Mouse (Mus musculus): ENCODE data around the gene Sarm1.

Sarm1 gene

DNA sequence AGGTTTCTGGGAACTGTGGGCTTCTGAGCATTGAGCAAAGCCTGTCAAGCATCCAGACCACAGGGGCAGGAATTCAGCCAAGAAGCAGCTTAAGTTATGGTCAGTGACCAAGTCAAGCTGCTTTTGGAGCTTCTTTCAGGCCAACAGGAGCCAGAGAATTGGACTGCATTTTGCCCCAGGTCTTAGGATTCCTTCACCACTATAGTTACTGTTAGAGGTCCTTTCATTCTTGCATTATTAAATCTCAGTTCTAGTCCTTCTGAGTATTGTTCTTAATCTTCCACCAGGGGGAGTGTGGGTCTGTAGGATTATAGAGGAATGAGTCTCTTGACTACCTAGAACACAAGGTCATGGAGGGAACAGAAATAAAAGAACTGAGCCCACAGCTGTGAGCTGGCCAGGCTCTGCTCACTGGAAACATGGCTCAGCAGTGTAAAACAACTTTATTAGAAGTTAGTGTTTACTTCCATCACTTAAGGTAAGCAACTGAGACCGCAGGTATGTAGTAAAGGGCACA is 25.0 kb upstream of the Sarm1 start:
- CTCF ChIA-PET, result interaction anchor here in 3 of 4 experiments (0.6 to 2.5 kb wide), 3 partner anchors 13 to 1210 kb away, joined by 3 to 8 read pairs (median 7); partner anchors contain the start of genes Ift20 (in 1 of the 3) and Tnfaip1 (in 1 of the 3)
- POLR2A ChIA-PET, result interaction anchor here in 2 of 4 experiments (1.1 to 9.4 kb wide), 13 partner anchors 8 to 57 kb away, joined by 3 to 107 read pairs (median 4); partner anchors contain the start of genes Ift20 (in 2 of the 2), Poldip2 (in 2 of the 2), Tmem199 (in 2 of the 2) and Tnfaip1 (in 2 of the 2)

DNA sequence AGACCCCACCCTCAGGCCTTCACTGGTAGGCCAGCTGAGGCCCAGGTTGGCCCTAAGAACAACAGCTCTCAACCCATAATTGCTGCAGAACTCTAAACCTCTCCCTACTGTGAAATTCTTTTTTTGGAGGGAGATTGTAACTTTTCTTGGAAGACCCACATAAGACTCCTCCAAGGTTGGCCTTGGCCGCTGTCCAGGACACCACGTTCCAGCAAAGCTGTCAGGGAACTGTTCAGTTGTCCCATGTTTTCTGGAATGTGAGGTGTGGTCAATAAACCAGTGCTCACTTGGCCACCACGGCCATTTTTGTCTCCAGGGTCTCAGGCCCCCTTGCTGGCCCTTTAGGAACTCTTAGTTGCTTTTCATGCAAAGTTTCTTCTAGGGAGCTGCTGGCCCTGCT is 24.3 kb upstream of the Sarm1 start:
- POLR2A ChIA-PET, result interaction anchor here in 3 of 4 experiments (0.8 to 9.4 kb wide), 15 partner anchors 9 to 56 kb away, joined by 3 to 107 read pairs (median 5); partner anchors contain the start of genes Ift20 (in 3 of the 3), Tnfaip1 (in 3 of the 3), Poldip2 (in 2 of the 3) and Tmem199 (in 2 of the 3)
- CTCF ChIA-PET, result interaction anchor here in 3 of 4 experiments (0.6 to 2.5 kb wide), 3 partner anchors 14 to 1210 kb away, joined by 4 to 8 read pairs (median 7); partner anchors contain the start of genes Ift20 (in 1 of the 3) and Tnfaip1 (in 1 of the 3)

DNA sequence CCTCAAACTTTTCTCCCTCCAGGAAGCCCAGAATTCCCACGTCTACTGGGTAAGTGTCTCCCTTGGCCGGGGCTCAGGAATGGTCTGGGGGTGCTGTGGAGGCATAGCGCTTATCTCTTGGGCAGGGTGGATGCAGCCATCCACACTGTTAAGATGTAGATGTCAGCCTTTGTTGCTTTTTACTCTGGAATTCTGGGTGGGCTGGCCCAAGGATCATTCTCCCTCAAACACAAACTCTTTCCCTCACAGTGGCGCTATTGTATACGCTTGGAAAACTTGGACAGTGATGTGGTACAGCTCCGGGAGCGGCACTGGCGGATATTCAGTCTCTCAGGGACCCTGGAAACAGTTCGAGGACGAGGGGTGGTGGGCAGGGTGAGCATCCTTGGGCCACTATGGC is 21.4 kb upstream of the Sarm1 start:
- ChIA-PET POLR2A (interaction anchor here in 3 of 4 experiments (0.7 to 4.5 kb wide), 9 partner anchors 7 to 158 kb away, joined by 3 to 38 read pairs (median 7); partner anchors contain the start of genes Ift20 (in 2 of the 3), Tnfaip1 (in 2 of the 3), Sarm1 (in 1 of the 3) and Slc46a1 (in 1 of the 3)), CTCF (interaction anchor here in 2 of 4 experiments (0.5 to 1.9 kb wide), 3 partner anchors 17 to 406 kb away, joined by 3 to 6 read pairs (median 5); partner anchors contain the start of genes Ift20 (in 1 of the 2) and Tnfaip1 (in 1 of the 2))

DNA sequence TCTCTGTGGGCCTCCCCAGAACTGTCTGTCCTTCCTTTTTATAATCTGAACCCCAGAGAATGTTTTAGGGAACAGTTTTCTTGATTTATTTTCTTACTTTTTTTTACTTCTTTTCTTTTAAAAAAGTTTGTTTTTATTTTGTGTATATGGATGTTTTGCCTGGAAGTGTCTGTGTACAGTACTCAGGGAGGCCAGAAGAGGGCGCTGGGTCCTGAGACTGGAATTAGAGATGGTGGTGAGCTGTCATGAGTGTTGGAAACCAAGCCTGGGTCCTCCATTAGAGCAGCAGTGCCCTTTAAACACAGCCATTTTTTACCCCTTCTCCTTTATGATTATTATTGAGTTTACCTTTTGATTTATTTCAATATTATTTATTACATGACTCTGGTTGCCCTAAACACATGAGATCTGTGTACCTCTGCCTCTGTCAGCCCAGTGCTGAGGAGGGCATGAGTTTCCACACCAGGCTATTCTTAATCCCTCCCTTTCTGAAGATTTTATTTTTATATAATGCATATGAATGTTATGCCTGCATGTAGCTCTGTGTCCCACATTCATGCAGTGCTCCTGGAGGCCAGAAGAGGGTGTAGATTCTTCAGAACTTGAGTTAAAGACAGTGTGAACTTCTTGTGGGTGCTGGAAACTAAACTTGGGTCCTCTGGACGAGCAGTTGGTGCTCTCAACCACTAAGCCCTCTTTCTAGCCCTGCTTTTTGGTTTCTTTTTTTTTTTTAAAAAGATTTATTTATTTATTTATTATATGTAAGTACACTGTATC is 18.2 kb upstream of the Sarm1 start:
- CTCF ChIA-PET, result interaction anchor here (0.6 to 1.9 kb wide), 28 partner anchors 9 to 450 kb away, joined by 3 to 12 read pairs (median 4); partner anchors contain the start of genes Vtn (in 2 of the 4), Ift20 (in 1 of the 4), Sarm1 (in 1 of the 4) and Slc46a1 (in 1 of the 4)
- POLR2A ChIA-PET, result interaction anchor here (0.7 to 4.5 kb wide), 15 partner anchors 9 to 774 kb away, joined by 3 to 38 read pairs (median 3); partner anchors contain the start of genes Ift20 (in 2 of the 4), Tnfaip1 (in 2 of the 4), Nlk (in 1 of the 4) and Sarm1 (in 1 of the 4)

DNA sequence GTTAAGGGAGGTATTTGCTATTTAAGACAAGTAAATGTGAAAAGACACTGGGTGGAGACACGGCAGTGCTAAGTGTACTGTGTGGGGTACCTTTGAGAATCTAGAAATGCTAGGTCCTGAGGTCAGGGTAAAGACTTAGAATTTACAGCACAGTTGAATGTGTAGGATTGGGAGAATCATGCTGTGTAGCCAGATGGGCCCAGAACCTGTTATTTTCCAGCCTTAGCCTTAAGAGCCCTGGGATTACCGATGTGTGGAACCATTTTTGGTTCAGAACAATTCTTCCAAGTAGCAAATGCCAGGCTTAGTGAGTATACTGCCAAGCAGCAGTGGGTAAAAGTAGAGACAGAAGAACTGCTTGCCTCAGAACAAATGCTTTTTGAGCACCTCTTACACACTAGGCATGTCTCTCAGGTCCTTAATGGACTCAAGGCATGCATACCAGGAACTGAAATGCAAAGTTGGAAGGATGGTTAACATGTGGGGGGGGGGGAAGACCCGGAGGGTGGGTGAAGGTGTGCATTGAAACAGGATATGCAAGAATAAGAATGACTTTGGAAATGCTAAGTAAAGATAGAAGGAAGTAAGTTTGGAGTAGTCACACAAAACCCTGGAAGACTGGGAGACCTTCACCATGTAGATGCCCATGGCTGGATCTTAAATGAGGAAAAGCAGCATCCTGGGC is 15.7 kb upstream of the Sarm1 start:
- ChIA-PET POLR2A (interaction anchor here in 3 of 4 experiments (0.7 to 1.8 kb wide), 18 partner anchors 8 to 58 kb away, joined by 3 to 76 read pairs (median 7); partner anchors contain the start of genes Sarm1 (in 3 of the 3), Ift20 (in 2 of the 3), Tnfaip1 (in 2 of the 3) and Slc46a1 (in 1 of the 3)), CTCF (interaction anchor here in 2 of 4 experiments (0.7 to 1.1 kb wide), 2 partner anchors 32 to 58 kb away, joined by 3 read pairs; no protein-coding TSS in a partner anchor)

DNA sequence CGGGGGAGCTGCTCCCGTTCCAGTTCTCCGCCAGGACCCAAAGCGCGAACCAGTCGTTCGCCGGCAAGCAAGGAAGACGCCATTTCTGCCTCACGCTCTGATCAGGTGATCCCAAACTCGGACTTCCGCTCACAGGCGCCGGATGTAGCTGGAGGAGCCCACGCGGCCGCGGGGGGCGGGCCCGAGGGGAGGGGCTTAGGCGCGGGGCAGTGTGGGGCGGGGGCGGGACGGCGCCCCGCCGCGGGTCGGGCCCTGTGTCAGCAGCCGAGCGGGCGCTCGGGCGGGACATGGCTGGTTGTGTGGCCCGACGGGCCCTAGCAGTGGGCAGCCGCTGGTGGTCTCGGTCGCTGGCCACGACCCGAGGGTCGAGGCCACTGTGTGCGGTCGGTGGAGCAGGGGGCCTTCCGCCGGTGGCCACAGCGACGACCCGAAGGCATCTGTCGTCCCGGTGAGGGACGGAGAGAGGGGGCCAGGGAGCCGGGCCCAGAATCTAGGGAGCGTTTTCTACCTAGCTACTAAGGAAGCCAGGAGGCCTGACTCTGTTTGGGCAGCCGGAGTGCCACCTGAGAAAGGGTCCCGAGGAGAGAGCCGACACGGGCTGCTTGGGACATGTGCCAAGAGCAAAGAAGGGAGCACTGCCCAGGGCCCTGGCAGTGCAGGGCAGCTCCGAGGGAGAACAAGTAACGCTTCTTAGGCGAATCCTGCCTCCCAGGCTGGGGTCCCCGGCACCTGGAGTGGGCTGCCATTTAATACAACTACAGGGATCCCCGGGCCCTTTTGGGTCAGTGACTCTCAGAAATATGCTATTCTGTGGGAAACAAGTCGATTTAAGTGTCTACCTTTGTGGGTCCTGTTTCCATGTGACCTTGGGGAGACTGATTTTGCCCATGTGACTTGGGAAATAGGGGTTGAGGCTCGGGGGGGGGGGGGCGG is 14.7 kb upstream of the Sarm1 start, which contains the start of the genes Tmem199 and Poldip2:
TSS of gene Tmem199 (minus strand) at position 148 of the 933 bp plus-strand sequence.
TSS of gene Poldip2 (plus strand) at position 169 of the 933 bp plus-strand sequence.
- CTCF ChIA-PET, result interaction anchor here in 3 of 4 experiments (0.6 to 1.4 kb wide), 7 partner anchors 50 to 440 kb away, joined by 3 to 6 read pairs (median 3); no protein-coding TSS in a partner anchor
- POLR2A ChIA-PET, result interaction anchor here (0.5 to 1.7 kb wide), 79 partner anchors 9 to 1462 kb away, joined by 3 to 76 read pairs (median 5); partner anchors contain the start of genes Ift20 (in 3 of the 4), Sarm1 (in 3 of the 4), Tmem97 (in 3 of the 4) and Tnfaip1 (in 3 of the 4)

DNA sequence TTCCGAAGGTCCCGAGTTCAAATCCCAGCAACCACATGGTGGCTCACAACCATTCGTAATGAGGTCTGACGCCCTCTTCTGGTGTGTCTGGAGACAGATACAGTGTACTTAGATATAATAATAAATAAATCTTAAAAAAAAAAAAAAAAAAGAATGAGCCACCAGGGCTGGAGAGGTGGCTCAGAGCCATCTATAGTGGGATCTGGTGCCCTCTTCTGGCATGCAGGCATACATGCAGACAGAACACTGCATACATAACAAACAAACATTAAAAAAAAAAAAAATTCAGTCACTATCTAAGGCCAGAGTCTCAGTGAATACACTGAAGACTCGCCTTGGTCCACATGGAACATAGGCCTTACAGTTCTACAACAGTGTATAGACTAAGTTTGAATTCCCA is 11.6 kb upstream of the Sarm1 start:
- POLR2A ChIA-PET, result interaction anchor here in 3 of 4 experiments (0.6 to 3.6 kb wide), 6 partner anchors 11 to 143 kb away, joined by 3 to 19 read pairs (median 5); partner anchors contain the start of genes Ift20 (in 1 of the 3), Sarm1 (in 1 of the 3), Tnfaip1 (in 1 of the 3) and Vtn (in 1 of the 3)
- CTCF ChIA-PET, result interaction anchor here in 2 of 4 experiments (1.6 to 1.9 kb wide), 2 partner anchors 12 to 53 kb away, joined by 5 to 7 read pairs; partner anchors contain the start of gene Sarm1 (in 1 of the 2)

DNA sequence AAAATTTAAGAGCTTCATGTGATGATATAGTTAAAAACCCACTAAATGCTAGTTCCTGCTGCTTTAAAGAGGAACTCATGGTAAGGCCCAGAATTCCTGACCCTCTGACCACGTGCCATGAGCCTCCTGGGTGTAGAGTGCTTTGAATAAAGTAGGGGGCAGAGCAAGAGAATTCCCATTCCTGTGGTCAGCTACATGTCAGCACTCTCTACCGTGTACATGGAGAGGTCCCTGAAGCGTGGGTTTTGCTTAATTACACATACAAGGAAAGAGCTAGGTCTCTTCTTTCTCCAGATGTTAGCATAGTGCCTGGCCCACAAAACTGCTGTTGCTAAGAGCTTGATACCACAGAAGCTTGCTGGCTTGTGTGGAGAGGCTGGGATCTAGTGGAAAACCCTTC is 7.9 kb upstream of the Sarm1 start:
- ChIA-PET POLR2A (interaction anchor here in 3 of 4 experiments (0.6 to 1.3 kb wide), 9 partner anchors 14 to 49 kb away, joined by 3 to 7 read pairs (median 3); partner anchors contain the start of genes Ift20 (in 2 of the 3), Tnfaip1 (in 2 of the 3) and Slc46a1 (in 1 of the 3)), CTCF (interaction anchor here in 2 of 4 experiments (0.7 to 1.1 kb wide), 3 partner anchors 17 to 145 kb away, joined by 3 to 4 read pairs (median 4); no protein-coding TSS in a partner anchor)

DNA sequence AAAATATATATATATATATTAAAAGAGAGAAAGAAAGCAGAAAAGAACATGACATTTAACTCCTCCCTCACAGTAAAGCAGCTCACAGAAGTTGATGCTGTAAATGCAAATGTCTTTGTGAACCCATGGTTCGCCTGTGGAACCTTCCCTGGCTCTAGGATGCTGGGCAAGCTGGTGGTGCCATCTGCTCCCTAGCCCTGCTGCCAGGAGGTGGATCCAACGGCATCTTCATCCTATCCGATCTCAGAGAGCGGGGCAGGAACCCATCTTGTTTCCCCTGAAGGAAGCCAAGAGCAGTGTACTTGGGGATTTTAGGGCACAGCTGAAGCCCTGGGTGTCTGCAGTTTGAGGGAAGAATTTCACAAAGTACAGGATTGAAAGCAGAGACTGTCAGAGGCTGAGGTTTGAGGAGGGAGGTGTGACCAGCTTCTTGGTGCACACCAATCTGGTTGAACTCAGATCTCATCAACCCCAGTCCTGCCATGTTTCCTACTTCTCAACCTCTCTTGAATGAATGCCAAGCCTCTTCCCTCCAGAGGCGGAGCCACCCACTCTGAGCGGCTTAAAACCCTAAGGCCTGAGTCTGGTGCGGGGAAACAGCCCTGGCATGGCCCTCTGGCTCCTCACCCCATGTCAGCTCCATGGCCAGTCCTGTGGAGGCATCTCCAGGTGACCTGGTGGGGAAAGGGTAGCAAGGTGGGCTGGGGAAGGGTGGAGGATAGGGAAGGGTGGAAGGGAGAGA is 5.5 kb upstream of the Sarm1 start, which contains the start of gene Sebox:
TSS of gene Sebox (plus strand) at position 539 of the 742 bp plus-strand sequence.
- ChIA-PET CTCF (interaction anchor here in 1 of 4 experiments (0.5 kb wide), 1 partner anchor 13 kb away, joined by 3 read pairs; no protein-coding TSS in a partner anchor), POLR2A (interaction anchor here in 3 of 4 experiments (0.7 to 2.1 kb wide), 8 partner anchors 9 to 1295 kb away, joined by 3 to 8 read pairs (median 4); partner anchors contain the start of genes Poldip2 (in 2 of the 3), Tmem199 (in 2 of the 3), Ift20 (in 1 of the 3) and Slc46a1 (in 1 of the 3))

DNA sequence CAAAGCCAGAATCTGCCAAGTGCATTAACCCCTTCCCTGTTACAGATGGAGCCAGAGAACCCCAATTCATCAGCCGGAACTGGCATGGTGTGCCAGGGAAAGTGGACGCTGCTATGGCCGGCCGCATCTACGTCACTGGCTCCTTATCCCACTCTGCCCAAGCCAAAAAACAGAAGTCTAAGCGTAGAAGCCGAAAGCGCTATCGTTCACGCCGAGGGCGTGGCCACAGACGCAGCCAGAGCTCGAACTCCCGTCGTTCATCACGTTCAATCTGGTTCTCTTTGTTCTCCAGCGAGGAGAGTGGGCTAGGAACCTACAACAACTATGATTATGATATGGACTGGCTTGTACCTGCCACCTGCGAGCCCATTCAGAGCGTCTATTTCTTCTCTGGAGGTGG is 4.0 kb upstream of the Sarm1 start:
- ChIA-PET CTCF (interaction anchor here in 1 of 4 experiments (1.5 kb wide), 1 partner anchor 11 kb away, joined by 3 read pairs; no protein-coding TSS in a partner anchor), POLR2A (interaction anchor here in 2 of 4 experiments (1.1 to 4.4 kb wide), 4 partner anchors 10 to 34 kb away, joined by 3 to 27 read pairs (median 14); partner anchors contain the start of genes Poldip2 (in 2 of the 2), Tmem199 (in 2 of the 2), Ift20 (in 1 of the 2) and Tnfaip1 (in 1 of the 2))

DNA sequence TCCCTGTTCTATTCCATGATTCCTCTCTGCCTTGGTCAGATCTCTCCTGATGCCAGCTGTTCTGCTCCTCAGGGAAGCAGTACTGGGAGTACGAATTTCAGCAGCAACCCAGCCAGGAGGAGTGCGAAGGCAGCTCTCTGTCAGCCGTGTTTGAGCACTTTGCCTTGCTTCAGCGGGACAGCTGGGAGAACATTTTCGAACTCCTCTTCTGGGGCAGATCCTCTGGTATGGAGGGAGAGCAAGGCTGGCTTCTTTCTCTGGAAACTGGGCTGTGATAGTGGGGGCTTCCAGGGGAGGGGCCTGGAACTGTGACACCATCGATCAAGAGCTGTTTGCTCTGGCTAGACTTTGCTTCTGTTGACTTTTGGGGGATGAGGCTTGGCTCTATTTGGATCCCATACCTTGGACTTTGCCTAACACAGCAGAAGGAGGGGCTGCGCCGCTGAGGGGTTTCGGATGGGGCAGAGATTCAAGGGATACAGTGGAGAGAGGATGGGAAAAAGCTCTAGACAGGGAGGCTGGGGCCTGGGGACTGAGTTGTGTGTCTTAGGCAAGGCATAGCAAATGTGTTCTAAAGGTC is 3.2 kb upstream of the Sarm1 start:
- ChIA-PET CTCF (interaction anchor here in 2 of 4 experiments (0.6 to 1.5 kb wide), 2 partner anchors 10 to 826 kb away, joined by 3 read pairs; no protein-coding TSS in a partner anchor), POLR2A (interaction anchor here in 3 of 4 experiments (0.9 to 4.4 kb wide), 7 partner anchors 10 to 46 kb away, joined by 3 to 27 read pairs (median 4); partner anchors contain the start of genes Poldip2 (in 3 of the 3), Tmem199 (in 3 of the 3), Ift20 (in 1 of the 3) and Tnfaip1 (in 1 of the 3))

DNA sequence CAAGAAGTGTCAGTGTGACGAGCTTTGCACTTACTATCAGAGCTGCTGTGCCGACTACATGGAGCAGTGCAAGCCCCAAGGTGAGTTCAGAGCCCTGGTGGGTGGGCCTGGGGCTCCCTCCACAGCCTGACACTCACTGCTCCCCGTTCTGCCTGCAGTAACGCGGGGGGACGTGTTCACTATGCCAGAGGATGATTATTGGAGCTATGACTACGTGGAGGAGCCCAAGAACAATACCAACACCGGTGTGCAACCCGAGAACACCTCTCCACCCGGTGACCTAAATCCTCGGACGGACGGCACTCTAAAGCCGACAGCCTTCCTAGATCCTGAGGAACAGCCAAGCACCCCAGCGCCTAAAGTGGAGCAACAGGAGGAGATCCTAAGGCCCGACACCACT is 2.0 kb upstream of the Sarm1 start:
- ChIA-PET POLR2A (interaction anchor here in 2 of 4 experiments (0.7 to 4.4 kb wide), 10 partner anchors 9 to 141 kb away, joined by 3 to 27 read pairs (median 9); partner anchors contain the start of genes Poldip2 (in 2 of the 2), Tmem199 (in 2 of the 2), Ift20 (in 1 of the 2) and Tnfaip1 (in 1 of the 2)), CTCF (interaction anchor here in 3 of 4 experiments (0.5 to 3.2 kb wide), 7 partner anchors 16 to 151 kb away, joined by 3 to 13 read pairs (median 4); no protein-coding TSS in a partner anchor)

DNA sequence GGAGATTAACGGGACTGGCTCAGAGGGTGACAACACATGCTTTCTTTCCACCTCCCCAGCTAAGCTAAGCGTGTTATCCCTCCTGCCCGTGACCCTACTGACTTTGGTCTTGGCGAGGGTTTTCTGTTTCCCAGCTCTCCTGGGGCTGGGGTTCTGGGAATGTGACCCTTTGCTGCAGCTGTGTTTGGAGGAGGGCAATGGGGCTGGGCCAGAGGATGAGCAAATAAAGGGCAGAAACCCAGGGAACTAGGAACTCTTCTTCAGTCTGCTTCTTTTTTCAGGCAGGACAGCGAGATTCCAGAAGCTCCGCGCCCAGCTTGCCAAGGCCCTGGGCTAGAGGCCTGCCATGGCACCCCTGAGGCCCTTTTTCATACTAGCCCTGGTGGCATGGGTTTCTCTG is 1.4 kb upstream of the Sarm1 start, which contains the start of gene Vtn:
TSS of gene Vtn (plus strand) at position 88 of the 400 bp plus-strand sequence.
- ChIA-PET CTCF (interaction anchor here in 3 of 4 experiments (0.5 to 3.2 kb wide), 10 partner anchors 11 to 1875 kb away, joined by 3 to 13 read pairs (median 4); no protein-coding TSS in a partner anchor), POLR2A (interaction anchor here (0.5 to 4.4 kb wide), 17 partner anchors 9 to 141 kb away, joined by 3 to 27 read pairs (median 6); partner anchors contain the start of genes Poldip2 (in 2 of the 4), Tmem199 (in 2 of the 4), Ift20 (in 1 of the 4) and Tnfaip1 (in 1 of the 4))
